Mouse (Mus musculus): ENCODE measurements around the gene Hapln1. TPM values are rescaled to one million over a fixed set of nuclear protein-coding genes. Genes with fewer than 3 reads are reported as not detected.

Gene Hapln1
- total RNA-seq, 2 experiments from 2014 or later, result 33.1 to 33.4 TPM

DNA sequence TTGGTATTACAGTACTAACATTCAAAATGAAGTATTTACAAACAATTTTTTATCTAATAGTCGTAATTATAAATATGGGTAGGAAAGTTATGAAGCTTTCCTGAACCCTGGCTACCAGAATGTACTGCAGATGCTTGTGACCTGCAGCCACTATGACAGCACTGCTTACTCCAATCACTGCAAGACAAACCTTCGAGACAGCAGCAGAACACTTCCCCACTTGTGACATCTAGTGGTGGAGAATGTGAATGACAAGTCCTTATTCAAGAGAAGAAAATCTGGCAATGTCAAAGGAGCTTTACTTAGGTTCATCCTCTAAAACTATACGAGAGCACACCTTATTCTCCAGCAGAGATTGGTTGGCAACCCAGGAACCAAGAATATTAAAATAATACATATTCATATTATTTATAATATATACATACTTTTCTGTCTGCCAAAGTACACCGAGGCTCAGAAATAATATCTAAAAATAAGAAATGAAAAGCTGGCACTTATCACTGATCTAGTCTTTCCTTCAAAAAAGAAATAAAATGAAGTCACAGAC, 94.6 kb downstream of the Hapln1 start:
- H3K4me3 ChIP-seq, result no peak overlapping the region
- H3K27ac ChIP-seq, result no peak overlapping the region
- peak; percentile 96 for TF ChIP-seq CTCF (conservative IDR thresholded peaks at IDR 0.05)
- peak; percentile 33 to 57 for DNase-seq (ENCODE audit: low spot score in 2 of 2)

DNA sequence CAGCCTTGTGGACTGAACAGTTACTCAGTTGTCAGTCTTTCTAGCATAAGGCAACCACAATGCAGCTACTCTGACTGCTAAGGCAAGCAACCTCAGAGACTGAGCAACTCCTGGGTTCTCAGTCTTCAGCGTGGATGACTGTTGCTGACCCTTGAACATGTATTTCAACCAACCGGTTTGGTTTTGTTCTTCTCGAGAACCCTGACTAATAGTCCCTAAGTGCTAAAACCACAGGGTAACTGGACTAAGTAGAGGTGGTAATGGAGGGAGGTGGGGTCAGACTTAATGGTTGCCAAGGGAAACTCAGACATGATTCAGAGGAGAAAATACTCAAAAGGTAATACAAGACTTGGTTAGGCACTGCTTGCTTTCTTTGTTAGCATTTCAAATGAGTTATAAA, 97.4 kb downstream of the Hapln1 start:
- H3K27ac ChIP-seq, result no peak overlapping the region
- no peak for DNase-seq (ENCODE audit: low spot score in 2 of 2)
- no peak for TF ChIP-seq CTCF (conservative IDR thresholded peaks at IDR 0.05)
- H3K4me3 ChIP-seq, result no peak overlapping the region

DNA sequence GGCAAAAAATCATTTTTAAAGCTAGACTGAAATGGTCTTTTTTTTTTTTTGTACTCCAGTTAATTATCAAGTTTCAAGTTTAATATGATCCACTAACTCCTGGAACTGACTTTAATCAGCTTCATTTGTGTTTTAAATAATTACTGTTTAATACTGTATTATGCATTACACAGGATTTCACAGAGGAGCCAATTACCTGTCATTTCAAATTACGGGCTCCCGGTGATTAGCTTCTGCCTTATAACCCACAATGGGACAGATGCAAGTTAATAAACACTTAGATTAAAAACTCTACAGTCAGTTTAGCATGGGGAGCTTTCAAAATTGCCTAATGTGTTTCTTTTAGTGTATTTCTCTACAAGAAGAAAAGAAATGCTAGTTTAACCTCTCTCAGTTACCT, 106.0 kb downstream of the Hapln1 start:
- H3K4me3 ChIP-seq, result no peak overlapping the region
- TF ChIP-seq CTCF (conservative IDR thresholded peaks at IDR 0.05), result no peak
- no peak for DNase-seq (ENCODE audit: low spot score in 2 of 2)
- no peak overlapping the region for H3K27ac ChIP-seq

- Histone ChIP-seq H3K27ac (no peak overlapping the region), H3K4me3 (no peak overlapping the region)
- TF ChIP-seq CTCF (conservative IDR thresholded peaks at IDR 0.05), result no peak
- DNase-seq (ENCODE audit: low spot score in 2 of 2), result no peak
Measured at GRCm38 (mm10) chr13:89652773-89653172, 113.2 kb downstream of the Hapln1 start.

DNA sequence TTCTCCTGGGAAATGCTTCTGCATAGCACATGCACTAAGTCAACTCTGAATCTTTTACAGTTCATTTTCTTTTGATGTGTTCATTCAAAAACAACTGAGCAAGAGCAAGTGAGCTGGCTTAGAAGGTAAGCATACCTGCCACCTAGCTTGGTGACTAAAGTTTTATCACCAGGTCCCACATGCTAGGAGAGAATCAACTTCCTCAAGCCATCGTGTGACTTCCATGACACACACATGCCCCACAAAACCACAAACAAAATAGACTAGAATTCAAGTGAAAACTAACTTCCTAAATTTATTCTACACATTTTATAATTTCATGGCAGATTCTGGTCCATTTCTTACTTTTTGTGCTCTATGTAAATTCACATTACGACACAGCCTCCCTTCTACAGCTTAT, 113.7 kb downstream of the Hapln1 start:
- TF ChIP-seq CTCF (conservative IDR thresholded peaks at IDR 0.05), result no peak
- DNase-seq (ENCODE audit: low spot score in 2 of 2), result no peak
- Histone ChIP-seq H3K27ac (no peak overlapping the region), H3K4me3 (no peak overlapping the region)

GRCm38 (mm10) chr13:89657046-89657445, 117.5 kb downstream of the Hapln1 start:
- DNase-seq (ENCODE audit: low spot score in 2 of 2), result no peak
- Histone ChIP-seq H3K27ac (no peak overlapping the region), H3K4me3 (no peak overlapping the region)
- TF ChIP-seq CTCF (conservative IDR thresholded peaks at IDR 0.05), result no peak

Other genes starting within 250 kb of the Hapln1 start
- gene Vcan, start 202.7 kb downstream of the Hapln1 start, total RNA-seq (2021), result 10 to 100 TPM; 15.7 to 16.8 TPM

Data from layer of hippocampus, adult 2 months (tissue).